Mouse (Mus musculus) cerebellum, adult 11-12 months (tissue): ENCODE measurements at regions not wholly inside any gene's neighbourhood (a gene's known extent, or its start where the extent isn't known, plus 50 kb on each side); places are given as distances from the start of the nearest gene placed in this dataset.

Experiments
- DNase-seq: peaks from one replicate; pipeline ENCODE4 v3.0.0; 2022

DNA sequence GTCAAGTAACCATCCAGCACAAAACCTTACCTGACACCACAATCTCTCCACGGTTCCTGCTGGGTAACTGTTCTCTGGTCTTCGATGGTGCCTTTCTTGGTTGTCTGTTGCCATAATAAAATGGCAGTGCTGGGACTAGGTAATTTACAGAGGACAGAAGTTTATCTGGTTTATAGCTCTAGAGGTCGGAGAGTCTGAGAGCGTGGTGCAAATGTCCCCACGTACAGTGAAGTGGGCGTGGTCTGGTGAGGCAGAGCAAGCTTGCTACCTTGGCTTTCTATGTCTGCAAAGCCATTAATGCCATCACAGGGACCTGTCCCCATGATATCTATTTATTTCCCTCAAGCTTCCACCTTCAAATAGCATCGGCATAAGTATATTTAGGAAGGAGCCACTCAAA is 223.0 kb downstream of the Opa1 start:
- no peak for DNase-seq

- no peak for DNase-seq
These were observed 223.5 kb downstream of the Opa1 start for GRCm38 (mm10) chr16:29802603-29803002.

DNA sequence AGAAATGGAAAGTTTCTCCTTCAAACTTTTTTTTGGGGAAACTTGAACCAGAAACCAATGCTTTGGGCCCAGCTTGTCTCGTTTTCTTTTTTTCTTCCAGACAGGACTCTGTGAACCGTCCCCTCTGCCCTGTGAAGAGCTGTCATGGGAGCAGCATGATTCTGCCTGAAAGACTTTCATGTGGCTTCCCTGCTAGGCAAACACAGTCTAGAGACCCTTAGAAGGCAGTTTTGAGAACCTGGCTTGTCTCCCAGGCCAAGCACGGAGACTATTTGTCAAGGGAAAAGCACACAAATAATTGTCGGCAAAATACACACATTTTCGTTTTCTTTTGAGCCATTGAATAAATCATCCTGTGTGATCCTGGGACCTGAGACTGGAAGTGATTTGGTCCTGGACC is 228.7 kb downstream of the Opa1 start:
- DNase-seq: no peak

GRCm38 (mm10) chr16:29808851-29809250 is 229.7 kb downstream of the Opa1 start:
- DNase-seq: no peak

- peak; percentile 44 for DNase-seq
These were observed 234.4 kb downstream of the Opa1 start for GRCm38 (mm10) chr16:29813411-29814038.

DNA sequence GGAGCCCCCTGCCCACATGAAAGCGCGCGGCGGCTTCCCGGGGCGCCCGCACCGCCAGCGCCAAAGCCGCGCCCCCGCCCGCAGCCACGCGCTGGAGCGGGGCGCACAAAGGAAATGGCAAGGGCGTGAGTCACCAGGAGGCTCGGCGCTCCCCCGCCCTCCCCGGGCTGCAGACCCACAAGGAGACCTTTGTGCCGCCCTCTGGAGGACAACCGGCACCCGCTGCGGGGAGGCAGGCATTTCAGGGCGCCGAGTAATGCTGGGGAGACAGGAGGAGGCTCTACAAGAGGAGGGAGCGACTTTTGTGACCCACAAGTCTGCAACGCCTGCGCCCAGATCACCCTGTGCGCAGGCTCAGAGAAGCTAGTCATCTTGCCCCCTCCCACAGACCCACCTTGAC is 234.9 kb downstream of the Opa1 start:
- DNase-seq: peak; percentile 62

- no peak for DNase-seq
These were observed 235.5 kb downstream of the Opa1 start for GRCm38 (mm10) chr16:29814655-29815054.

DNA sequence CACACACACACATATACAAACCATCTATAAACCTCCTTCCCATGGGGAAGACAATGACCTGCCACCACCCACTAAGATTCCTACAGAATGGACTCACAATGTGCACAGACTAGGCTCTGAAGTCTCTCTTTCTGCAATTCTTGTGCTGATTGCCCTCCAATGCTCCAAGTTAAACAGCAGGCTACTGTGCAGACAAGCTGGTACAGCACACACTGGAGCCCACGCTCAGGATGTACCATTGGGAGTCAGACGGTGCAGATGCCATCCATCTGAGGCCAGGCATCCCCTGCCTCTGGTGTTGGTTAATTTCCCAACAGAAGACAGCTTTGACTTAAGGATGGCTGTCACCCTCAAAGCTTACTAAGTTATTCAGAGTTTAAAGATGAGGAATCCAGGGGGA is 236.1 kb downstream of the Opa1 start:
- no peak for DNase-seq

DNA sequence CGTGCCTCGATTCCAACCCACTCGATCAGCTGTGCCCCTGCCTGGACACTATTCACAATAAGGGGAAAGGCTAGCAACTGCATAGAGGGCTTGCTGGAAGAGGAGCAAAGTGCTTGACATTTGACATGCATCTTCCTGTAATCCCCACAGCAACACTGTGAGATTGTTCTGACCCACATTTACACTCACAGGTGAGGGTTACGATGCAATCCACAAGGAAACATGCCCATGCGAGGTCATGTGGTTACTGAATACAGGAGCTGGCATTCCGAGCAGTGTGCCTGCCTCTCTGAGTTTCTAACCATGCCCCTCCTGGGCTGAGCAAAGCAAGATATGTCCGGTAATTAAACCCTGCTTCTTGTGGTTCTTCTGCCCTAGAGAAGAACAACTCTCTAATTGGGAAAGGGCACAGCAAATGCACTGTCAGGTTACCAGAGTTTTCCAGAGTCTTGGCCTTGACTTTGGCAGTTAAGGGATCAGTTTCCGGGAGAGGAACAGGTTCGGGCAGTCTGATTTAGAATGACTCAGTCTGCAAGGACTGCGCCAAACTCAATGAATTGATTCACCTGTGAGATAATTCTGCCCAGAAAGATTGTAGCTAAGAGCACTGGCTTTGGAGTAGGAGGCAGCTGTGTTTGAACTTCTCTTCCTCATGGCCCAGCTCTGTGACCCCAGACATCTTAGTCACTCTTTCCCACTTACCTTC is 236.7 kb downstream of the Opa1 start:
- DNase-seq: no peak

GRCm38 (mm10) chr16:29816681-29817369 is 237.7 kb downstream of the Opa1 start:
- peak; percentile 75 for DNase-seq

- DNase-seq: no peak
These were observed 239.8 kb downstream of the Opa1 start for GRCm38 (mm10) chr16:29818807-29819440.

- DNase-seq: no peak
These were observed 241.6 kb downstream of the Opa1 start for GRCm38 (mm10) chr16:29820704-29821103.

DNA sequence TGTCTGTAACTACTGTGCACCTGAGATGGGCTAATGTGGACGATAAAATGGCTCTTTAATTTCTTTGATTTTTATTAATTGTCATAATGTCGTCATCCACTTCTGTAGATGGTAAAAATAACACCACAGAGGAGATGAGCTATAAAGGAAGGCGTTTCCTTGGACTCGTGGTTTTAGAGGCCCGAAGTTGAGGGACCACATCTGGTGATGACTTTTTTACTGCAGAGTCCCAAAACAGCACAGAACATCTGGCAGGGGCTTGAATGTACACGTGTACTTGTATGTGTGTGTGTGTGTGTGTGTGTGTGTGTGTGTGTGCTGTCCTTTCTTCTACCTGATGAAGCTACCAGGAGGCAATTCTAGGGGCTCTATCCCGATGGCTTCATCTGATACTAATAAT is 242.1 kb upstream of the Hes1 start:
- no peak for DNase-seq

- no peak for DNase-seq
These were observed 241.3 kb upstream of the Hes1 start for GRCm38 (mm10) chr16:29822843-29823401.

DNA sequence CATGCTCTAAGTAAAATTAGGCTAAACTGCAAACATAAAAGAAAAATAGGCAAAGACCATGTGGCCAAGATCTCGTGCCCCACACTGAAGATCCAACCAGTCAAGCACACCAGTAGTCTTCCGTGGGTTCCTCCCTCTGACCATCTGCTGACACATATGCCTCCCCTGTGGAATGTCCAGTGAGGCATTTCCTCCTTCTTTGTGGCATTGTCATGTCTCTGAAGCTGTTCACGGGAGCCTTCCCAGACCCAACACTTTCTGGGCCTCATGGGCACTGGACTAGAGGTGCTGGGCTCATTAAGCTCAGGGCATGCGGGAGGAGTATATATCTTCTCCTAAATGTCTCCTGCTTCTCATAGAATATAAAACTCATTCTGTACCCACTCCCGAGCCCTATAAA is 237.3 kb upstream of the Hes1 start:
- DNase-seq: peak; percentile 41

- DNase-seq: no peak
These were observed 236.4 kb upstream of the Hes1 start for GRCm38 (mm10) chr16:29827776-29828175.

GRCm38 (mm10) chr16:29829457-29829856 is 234.7 kb upstream of the Hes1 start:
- no peak for DNase-seq

DNA sequence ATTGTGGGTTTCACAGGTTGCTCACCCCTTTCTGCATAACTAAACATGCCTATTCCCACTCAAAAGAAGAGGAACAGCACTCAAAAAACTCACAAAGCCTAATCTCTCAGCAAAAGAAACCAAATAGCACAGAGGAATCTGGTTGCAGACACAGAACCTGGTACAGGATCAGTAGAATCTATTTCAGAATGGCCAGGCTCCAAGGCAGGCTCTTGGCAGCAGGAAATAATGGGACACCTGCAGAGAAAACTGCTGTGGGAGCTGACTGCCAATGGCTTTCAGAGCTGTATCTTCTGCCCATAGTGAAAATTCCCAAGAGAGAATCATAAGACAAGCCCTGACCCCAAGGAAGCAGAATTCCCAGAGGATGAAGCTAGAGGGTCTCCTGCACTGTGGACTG is 234.1 kb upstream of the Hes1 start:
- peak; percentile 54 for DNase-seq

DNA sequence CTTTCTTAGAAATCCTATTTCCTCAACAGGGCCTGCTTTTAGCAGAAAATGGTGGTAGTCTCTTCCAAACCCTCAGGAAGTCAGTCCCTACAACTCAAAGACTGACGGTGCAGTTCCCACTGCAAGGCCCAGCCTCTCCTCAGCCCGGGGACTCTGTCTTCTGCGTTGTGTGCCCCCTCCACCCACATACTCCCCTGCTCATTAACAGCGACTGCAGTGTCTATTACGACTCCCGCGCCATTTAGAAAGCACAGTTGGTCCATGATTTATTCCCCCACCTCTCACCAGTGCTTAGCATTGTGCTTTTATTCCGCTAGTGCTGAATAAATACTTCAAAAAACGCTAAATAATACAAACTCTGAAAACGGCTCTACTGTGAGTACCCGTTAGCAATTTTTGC is 230.9 kb upstream of the Hes1 start:
- no peak for DNase-seq

GRCm38 (mm10) chr16:29833875-29834274 is 230.3 kb upstream of the Hes1 start:
- DNase-seq: no peak

DNA sequence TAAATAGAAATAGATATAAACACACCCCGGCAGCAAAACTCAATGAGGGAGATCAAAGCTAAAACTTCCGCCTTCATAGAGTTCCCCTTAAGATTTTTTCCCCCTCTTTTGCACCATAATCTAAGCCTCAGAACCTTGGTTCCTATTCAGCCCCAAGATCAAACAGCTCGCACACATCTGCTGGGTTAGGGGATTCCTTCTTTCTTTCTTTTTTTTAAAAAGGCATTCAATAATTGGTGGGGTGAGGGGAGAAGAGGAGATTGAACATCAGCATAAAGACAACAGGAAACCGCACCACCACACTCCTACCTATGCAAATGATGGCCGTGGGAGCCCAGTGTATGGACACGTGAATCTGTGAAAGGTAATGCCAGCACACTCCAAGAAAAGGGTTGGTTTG is 229.5 kb upstream of the Hes1 start:
- DNase-seq: no peak

DNA sequence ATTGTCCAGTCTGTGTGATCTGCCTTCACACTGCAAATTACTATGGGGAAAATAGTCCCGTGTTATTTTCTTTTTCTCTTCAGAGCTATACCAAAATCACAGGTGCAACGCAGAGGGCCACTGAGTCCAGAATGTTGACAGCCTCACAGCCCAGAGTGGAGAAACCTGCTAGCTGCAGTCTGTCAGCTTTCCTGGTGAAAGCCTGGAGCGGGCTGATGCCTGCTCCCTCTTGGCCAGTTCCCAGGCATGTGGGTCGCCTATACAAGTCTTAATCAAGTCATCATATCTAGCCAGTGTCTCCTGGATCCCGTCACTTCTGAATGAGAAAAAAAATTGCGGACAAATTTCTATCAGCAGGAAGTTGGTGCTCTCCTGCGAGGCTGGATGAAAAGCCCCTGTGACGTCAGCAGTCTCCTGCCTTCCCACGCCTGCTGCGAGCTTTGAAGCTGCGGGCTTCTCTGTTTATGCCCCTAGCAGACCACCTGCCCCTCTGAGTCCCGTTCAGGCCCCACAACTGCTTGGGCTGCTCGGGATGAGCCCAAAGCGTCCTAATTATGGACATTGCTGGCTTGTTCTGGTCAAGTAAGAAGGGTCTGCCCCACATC is 227.1 kb upstream of the Hes1 start:
- DNase-seq: no peak

DNA sequence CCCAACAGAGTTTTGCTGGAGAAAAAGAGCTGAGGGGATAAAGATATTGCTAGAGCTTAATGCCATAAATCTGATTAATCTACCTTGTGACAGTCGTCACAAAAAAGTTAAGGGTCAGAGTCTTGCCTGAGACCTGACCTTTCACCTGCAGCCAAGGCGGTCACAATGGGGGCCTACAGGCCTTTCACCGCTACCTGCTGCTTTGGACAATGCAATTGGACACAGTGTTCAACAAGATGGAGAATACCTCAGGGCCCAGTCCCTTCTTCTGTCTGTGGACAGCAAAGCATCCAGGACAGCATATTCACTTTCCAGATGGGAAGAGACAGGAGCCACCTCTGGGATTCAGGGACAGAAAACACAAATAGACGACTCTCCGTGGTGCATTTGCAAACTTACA is 226.3 kb upstream of the Hes1 start:
- DNase-seq: no peak
